Mouse (Mus musculus): Measurements from ENCODE around the gene Mxra7.
"Not testable (repeated sequence)": the region's sequence is repeated elsewhere in the genome, so short reads cannot be mapped to it uniquely, and the experiment has no call there.

Mxra7 gene

DNA sequence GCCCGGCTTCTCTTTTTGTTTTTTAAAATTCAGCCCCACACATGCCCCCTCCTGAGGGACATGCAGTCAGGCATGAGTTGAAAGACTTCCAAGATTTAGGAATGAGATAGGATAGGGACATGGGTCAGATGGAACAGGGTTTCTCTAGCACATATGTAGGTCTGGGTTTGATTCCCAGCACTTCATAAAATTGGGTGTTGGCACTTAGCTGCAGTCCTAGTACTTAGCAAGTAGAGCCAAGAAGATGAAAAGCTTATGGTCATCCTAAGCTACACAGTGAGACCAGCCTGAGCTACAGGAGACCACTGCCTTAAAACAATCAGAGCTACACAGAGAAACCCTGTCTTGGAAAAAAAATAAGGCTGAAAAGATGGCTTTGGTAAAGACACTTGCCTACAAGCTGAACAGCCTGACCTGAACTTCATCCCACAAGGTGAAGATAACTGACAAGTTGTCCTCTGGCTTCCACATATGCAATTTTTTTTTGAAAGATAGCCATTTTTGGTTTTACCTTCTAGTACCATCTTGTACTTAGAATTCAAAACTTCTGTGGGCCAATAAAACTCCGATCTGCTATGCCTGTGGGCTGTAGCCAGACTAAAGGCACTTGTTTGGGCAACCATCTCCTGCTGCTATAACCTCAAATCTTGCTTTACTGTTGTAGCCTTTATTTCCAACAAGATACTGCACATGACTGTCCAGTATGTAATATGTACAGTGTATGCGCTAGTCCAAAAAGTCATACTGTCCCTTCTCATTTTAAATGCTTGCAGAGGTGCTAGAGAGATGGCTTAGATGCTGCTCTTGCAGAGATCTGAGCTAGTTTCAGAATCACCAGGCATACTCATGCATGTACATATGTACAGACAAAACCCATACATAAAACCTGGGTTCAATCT is 19.6 kb upstream of the Mxra7 start:
- DNase-seq (ENCODE audit: low read depth, low spot score) = no peak

GRCm38 (mm10) chr11:116846593-116847181 is 18.8 kb upstream of the Mxra7 start:
- DNase-seq (ENCODE audit: low read depth, low spot score) = no peak

DNA sequence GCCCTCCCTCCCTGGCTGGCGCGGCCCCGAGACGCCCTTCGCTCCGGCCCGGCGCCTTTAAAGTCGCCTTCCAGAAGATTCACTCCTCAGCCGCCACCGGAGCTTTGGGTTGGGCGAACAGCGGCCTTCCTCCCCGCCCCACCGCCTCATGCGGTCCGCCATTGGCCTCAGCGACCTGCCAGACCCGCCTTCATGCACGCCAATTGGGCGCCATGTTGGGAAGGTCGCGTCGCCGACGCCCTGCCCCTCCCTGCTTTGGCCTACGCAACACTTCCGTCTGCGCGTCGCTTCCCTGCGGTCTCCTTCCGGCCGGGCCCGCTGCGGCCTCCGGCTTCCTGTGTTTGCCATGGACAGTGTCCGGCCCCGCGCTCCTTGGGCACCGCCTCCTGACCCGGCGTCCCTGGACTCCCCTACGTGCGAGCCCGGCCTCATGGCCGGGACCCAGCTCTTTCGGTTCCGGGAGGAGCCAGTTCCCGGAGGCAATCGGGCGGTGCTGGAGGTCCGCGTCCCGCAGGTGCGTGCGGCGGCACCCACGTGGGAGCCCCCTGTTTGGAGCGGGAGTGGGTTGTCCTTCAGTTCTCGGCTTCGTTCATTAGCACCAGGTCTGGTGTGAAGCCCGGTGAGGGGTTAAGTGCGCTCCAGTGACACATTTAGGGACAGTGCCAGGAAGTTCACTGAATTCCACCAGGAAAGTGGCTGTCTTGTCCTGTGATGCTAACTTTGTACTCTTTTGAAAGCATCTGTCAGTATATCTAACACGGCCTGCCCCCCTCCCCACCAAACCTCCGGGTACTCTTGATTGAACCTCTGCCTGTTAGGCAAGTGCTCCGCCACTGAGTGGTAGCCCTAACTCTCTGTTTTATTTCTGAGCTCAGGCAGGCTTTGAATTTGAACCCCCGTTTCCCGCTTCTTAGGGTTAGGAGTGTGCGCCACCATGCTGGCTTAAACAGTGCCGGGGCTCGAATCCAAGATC is 15.7 kb upstream of the Mxra7 start, which contains the start of the genes Mettl23 and Jmjd6:
Gene Mettl23, plus strand, starts transcription at position 18 of the 973 bp plus-strand sequence.
Gene Jmjd6, minus strand, starts transcription at position 189 of the 973 bp plus-strand sequence.
- DNase-seq (ENCODE audit: low read depth, low spot score) = peak; percentile 99

GRCm38 (mm10) chr11:116842531-116843260 is 14.8 kb upstream of the Mxra7 start:
- no peak for DNase-seq (ENCODE audit: low read depth, low spot score)

GRCm38 (mm10) chr11:116840748-116841147 is 12.9 kb upstream of the Mxra7 start:
- no peak for DNase-seq (ENCODE audit: low read depth, low spot score)

DNA sequence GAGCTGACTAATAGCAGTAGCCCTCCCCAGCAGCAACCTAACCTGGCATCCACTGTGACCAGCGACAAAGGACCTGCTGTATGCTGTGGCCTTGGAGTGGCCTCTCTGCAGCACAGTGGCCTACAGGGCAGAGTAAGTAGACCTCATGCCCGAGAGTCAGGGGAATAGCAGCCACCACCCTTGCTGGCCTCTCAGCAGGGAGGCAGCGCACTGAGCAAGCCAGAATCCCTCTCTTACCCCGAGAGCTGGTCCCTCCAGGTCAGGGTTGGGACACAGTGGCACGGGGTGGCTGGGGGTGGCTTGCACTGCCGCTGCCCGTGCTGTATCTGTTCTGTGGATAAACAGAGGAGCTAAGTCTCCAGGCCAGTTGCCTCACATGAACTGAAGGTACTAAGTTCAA is 11.8 kb upstream of the Mxra7 start:
- no peak for DNase-seq (ENCODE audit: low read depth, low spot score)

DNA sequence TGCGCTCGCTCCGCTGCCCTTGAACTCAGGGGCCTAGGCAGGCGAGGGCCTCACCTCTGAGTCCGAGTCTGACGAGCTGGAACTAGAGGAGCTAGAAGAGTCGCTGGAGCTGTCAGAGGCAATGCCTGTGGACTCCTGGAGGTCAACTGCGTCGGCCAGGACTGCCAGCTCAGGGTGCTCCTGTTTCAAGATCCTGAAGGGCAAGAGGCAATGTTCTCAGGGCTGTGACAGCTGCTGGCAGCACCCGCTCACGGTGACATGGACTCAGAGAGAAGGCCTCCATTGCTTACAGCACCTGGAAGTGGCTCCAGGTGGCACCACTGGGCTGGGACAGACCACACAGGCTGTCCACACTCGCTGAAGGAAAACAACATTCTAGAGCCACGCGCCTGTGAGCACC is 11.1 kb upstream of the Mxra7 start:
- no peak for DNase-seq (ENCODE audit: low read depth, low spot score)

DNA sequence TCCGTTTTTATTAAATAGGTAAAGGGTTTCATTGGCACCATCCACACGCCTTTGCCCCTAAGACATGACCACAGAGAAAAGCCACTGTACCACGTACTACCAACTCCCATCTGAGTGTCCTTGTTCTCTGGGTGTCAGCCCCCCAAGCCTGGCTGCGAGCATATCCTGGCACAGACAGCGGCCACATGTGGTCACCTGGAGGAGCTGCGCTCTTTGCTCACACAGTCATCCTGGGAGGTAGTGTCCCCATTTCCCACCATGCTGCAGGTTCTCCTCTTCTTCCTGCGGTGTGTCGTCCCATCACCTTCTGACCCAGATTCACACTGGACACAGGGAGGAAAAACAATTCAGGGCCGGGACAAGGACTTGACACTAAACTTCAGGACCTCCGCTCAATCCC is 9.6 kb upstream of the Mxra7 start:
- no peak for DNase-seq (ENCODE audit: low read depth, low spot score)

GRCm38 (mm10) chr11:116836283-116836682 is 8.4 kb upstream of the Mxra7 start:
- DNase-seq (ENCODE audit: low read depth, low spot score) = no peak

- no peak for DNase-seq (ENCODE audit: low read depth, low spot score)
Measured at GRCm38 (mm10) chr11:116834954-116835353, 7.1 kb upstream of the Mxra7 start.

DNA sequence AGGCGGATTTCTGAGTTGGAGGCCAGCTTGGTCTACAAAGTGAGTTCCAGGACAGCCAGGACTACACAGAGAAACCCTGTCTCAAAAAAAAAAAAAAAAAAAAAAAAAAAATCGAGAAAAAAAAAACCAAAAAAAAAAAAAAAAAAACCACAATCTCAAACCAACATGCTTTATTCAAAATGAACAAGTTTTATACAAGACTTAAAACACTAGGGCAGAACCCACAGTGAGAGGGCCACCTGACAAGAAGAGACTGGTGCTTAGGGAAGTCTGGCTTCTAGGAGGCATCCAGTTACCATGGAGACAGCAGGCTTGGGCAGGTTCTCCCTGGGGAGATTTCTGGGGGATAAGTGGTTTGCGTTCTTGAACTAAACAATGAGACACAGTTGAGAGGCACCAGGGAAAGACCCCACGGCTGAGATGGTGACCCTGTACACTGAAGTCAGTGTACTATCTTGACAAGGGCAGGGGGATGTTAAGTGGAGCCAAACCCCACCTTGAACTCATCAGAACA is 4.4 kb upstream of the Mxra7 start:
- DNase-seq (ENCODE audit: low read depth, low spot score) = no peak

- DNase-seq (ENCODE audit: low read depth, low spot score) = no peak
Measured at GRCm38 (mm10) chr11:116826550-116827504, 1.0 kb downstream of the Mxra7 start.

DNA sequence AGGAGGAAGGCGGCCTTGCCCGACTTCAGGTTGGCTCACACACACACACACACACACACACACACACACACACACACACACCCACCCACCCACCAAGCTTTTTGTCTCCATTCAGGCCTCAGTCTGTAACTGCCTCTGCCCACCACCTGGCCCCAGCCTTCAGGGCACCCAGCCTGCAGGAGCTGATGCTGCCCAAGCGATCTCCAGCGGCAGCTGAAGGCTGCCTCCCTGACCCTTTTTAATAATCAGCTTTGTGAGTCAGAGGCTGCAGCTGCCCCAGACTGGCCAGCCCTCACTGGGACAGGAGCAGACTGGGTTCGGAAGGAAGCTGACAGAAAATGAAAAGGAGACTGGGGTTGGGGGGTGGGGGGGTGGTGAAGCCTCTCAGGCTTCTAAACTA is 2.6 kb downstream of the Mxra7 start:
- DNase-seq (ENCODE audit: low read depth, low spot score) = no peak

GRCm38 (mm10) chr11:116823885-116824284 is 4.0 kb downstream of the Mxra7 start:
- not testable (repeated sequence) for DNase-seq (ENCODE audit: low read depth, low spot score)

DNA sequence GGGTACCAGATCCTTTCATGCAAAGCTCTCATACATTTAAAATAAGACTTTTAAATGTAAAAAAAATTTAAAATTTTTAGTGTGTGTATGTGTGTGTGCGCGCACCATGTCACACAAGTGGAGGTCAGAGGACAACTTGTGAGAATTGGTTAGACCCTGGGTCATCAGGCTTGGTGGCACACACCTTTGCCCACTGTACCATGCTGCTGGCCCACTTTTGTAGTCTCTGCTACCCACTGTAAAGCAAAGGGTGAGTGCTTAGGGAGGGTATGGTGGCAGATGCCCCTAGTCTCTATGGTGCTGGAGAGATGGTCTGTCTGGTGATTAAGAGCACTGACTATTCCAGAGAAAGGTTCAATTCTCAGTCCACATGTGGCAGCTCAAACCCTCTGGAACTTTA is 4.6 kb downstream of the Mxra7 start:
- no peak for DNase-seq (ENCODE audit: low read depth, low spot score)

DNA sequence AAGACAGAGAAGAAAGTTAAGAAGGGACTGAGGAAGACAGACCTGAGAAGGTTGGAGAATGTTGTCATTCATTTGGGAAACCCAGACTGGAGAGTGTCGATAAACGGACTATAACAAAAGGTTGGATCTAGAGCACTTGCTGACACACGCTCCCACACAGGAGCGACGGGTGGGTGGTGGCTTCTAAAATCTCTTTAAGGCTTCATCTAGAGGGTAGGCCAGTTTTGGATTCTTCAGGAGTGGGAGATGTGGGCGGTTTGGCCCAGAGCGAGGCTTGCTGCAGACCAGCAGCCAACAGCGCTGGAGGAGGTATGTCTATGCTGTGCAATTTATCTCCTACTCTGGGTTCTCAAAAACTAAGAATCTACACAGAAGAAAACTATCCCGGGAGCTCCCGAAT is 5.2 kb downstream of the Mxra7 start:
- DNase-seq (ENCODE audit: low read depth, low spot score) = no peak

DNA sequence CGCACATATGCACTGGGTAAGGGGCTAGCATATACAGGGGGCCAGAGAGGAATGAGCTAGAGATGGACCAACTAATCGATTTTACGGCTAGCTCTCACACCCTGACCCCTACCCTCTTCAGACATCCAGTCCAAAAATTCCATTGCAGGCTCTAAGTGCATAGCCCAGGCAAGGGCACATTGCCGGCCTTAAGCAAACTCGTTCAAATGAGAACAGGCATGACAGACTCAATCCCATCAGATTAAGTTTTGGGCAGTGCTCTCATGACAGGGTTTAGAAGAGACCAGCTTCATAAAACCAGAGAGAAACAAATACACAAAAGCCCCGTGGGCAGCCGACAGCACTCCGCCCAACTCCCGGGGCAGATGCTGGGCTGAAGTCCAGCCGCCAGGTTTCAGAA is 5.6 kb downstream of the Mxra7 start:
- DNase-seq (ENCODE audit: low read depth, low spot score) = no peak

GRCm38 (mm10) chr11:116821057-116821940 is 6.5 kb downstream of the Mxra7 start:
- no peak for DNase-seq (ENCODE audit: low read depth, low spot score)

Data from WW6 (cell line).